Mouse (Mus musculus) hindbrain, embryonic 14.5 days (tissue): ENCODE data around the gene Tmem132d. TPM values are rescaled to one million over a fixed set of nuclear protein-coding genes. Genes with fewer than 3 reads are reported as not detected.

ENCODE experiments used
- ATAC-seq: fragments of 200-750 bp; cut with Nextera tagmentation; 2 replicates; pipeline ENCODE4 v1.8.0; 2017; ENCODE audit warnings: moderate number of reproducible peaks, mild to moderate bottlenecking, moderate TSS enrichment, moderate library complexity; ENCODE audit not compliant: low FRiP score
- DNase-seq: peaks from one replicate; pipeline ENCODE4 v3.0.0-alpha.2; 2015; ENCODE audit warnings: low spot score
- H3K27ac ChIP-seq: fragments of 300-500 bp; sonication (generic); 2 replicates; pipeline ENCODE4 v1.5.1; 2014; ENCODE audit warnings: mild to moderate bottlenecking, moderate library complexity
- H3K27me3 ChIP-seq: fragments of 300-500 bp; sonication (generic); 2 replicates; pipeline ENCODE4 v1.6.1; 2014; ENCODE audit warnings: mild to moderate bottlenecking, low read length, mixed read lengths; ENCODE audit not compliant: control insufficient read depth, insufficient read depth
- H3K36me3 ChIP-seq: fragments of 300-500 bp; sonication (generic); replicated peaks from 2 replicates; pipeline ENCODE4 v1.6.1; 2014; ENCODE audit not compliant: control insufficient read depth, insufficient read depth
- H3K4me1 ChIP-seq: fragments of 300-500 bp; sonication (generic); replicated peaks from 2 replicates; pipeline ENCODE4 v1.6.1; 2014; ENCODE audit warnings: antibody characterized with exemption, low read length, mixed read lengths; ENCODE audit not compliant: control insufficient read depth, insufficient read depth
- H3K4me2 ChIP-seq: fragments of 300-500 bp; sonication (generic); replicated peaks from 2 replicates; pipeline ENCODE4 v1.6.1; 2014; ENCODE audit warnings: mild to moderate bottlenecking, moderate library complexity
- H3K4me3 ChIP-seq: fragments of 300-500 bp; sonication (generic); replicated peaks from 2 replicates; pipeline ENCODE4 v1.5.1; 2014; ENCODE audit warnings: mild to moderate bottlenecking, low read length
- H3K9ac ChIP-seq: fragments of 300-500 bp; sonication (generic); 2 replicates; pipeline ENCODE4 v1.6.1; 2014
- H3K9me3 ChIP-seq: fragments of 300-500 bp; sonication (generic); 2 replicates; pipeline ENCODE4 v1.6.1; 2016; ENCODE audit warnings: low read length; ENCODE audit not compliant: control insufficient read depth
- WGBS: fragments of 180-500 bp; shearing (Covaris S2); extraction: QIAGEN DNeasy Blood & Tissue Kit; methylation state at CpG from one replicate; pipeline ENCODE4 v1.1.7; 2014; 5-methylcytosine and 5-hydroxymethylcytosine counted together
- polyA plus RNA-seq: library from polyadenylated mRNA; unstranded; fragments of >200 nt; fragmentation: Nextera tagmentation; extraction: Ambion mirVana; gene quantifications from 2 replicates; pipeline ENCODE4 v1.2.1, GENCODE M21; 2014

Tmem132d gene
- polyA plus RNA-seq, 1 experiment from 2014 or later, result 4.5 TPM

DNA sequence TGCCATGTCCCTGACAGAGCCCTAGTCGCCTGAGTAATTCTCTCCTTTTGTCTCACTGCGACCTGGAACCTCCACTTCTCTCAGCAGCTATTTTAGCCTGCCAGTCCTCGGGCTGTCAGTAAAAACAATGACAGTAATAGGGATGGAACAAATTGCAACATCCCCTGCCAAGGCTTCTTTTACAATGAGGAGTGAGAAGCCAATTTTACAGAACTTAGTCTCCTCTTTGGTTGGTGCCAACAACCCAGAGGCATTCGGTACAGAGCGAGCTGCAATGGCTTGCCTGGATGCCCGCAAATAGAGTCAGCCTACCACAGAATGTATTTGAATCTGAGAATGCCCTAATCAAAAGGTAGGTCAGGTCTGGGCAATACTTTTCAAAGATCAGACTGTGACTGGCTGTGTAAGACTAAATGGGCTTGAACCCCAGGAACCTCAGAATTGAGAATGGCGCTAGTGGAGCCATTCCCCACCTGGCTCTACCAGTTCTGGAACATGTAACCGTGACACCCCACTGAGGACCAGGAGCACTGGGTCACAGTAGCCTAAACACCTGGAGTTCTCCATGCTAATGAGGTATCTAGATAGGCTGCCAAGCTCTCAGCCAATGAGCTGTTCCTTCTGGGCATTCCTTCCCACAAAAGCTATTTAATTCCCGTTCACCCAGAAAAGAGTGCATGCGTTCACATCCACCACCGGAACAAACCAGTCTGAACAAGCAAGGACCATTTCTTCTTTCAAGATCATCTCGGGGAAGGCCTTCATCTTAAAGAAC lies 273.8 kb downstream of the Tmem132d start:
- WGBS, result 57% methylated on average over 12 of the region's 12 CpGs
- Histone ChIP-seq H3K9ac (no peak overlapping the region), H3K27me3 (no peaks in the 10 kb centered on the region), H3K27ac (no peak overlapping the region), H3K4me3 (no peak overlapping the region), H3K4me1 (no peaks in the 10 kb centered on the region), H3K9me3 (no peaks in the 10 kb centered on the region), H3K36me3 (no peaks in the 10 kb centered on the region), H3K4me2 (no peak overlapping the region)
- ATAC-seq (no peak), DNase-seq (no peak)

DNA sequence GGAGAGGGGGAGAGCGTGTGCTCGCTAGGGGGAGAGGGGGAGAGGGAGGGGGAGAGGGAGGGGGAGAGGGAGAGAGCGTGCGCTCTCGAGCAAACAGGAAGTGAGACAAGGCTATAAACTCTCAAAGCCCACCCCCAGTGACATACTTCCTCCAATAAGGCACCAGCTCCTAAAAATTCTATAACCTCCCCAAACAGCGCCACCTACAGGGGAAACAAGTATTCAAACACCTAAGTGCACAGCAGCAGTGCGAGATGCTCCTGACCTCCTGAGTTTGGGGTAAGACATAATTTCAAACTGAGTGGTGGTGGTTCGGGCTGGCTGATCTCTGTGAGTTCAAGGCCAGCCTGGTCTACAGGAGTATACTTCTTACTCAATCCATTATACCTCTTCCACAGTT lies 281.4 kb downstream of the Tmem132d start:
- Histone ChIP-seq H3K9ac (no peak overlapping the region), H3K36me3 (no peaks in the 10 kb centered on the region), H3K4me3 (no peak overlapping the region), H3K27ac (no peak overlapping the region), H3K27me3 (no peaks in the 10 kb centered on the region), H3K4me2 (no peak overlapping the region), H3K4me1 (no peaks in the 10 kb centered on the region), H3K9me3 (no peaks in the 10 kb centered on the region)
- DNase-seq (no peak), ATAC-seq (no peak)
- WGBS, result 87% methylated on average over 8 of the region's 8 CpGs

DNA sequence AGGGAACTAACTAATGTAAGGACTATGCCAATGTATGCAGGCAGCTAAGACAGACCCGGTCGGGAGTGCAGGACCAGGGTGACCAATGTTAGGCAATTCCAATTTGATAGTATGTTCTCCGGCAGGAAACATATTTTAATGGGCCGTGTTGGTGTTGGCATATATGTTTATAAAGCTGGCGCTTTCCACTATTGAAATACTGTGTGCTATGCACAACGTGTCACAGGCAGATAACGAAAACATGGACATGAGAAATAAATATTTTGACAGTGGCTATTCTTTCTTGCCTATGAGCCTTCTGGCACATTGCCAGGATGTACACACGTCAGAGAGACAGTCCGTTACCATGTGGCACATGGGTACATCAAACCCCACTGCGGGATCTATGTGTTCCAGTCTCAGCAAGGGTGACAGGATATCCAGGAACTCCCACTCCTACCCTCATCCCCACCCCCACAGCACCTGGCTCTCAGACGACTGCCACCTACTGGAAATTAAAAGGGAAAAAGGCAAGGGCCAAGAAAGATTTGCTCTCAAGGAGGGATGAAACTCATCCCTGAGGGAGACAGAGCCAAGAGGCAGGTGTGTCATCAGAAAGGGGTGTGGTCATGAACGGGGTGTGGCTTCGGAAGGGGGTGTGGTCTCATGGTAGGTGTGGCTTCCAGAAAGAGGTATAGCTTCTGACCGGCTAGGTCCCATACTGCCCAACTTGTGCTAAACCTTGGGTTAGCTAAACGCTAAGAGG lies 285.8 kb downstream of the Tmem132d start:
- Histone ChIP-seq H3K4me3 (no peak overlapping the region), H3K4me2 (no peak overlapping the region), H3K36me3 (no peaks in the 10 kb centered on the region), H3K27me3 (no peaks in the 10 kb centered on the region), H3K9ac (no peak overlapping the region), H3K27ac (no peak overlapping the region), H3K4me1 (no peaks in the 10 kb centered on the region), H3K9me3 (no peaks in the 10 kb centered on the region)
- WGBS, result 84% methylated on average over 15 of the region's 15 CpGs
- DNase-seq (no peak), ATAC-seq (no peak)

DNA sequence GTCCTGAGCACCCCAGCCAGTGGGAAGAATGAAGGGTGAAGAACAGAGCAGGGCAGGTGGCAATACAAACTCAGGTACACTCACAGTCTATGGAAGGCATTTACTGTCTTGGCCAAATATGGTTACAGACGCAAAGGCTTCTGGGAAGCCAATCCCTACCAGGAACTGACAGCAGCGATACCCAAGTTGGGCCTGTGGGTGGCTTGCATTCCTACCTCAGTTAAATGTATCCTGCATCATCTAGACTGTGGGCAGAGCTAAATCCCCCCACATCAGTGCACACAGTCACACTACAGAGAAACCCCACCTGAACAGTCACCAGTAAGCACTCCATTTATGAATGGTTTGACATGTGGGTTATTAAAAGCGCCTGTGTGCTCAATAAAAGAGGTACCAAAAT lies 288.1 kb downstream of the Tmem132d start:
- H3K4me2 ChIP-seq, result no peak overlapping the region
- H3K27me3 ChIP-seq, result no peaks in the 10 kb centered on the region
- H3K36me3 ChIP-seq, result no peaks in the 10 kb centered on the region
- H3K27ac ChIP-seq, result no peak overlapping the region
- no peak overlapping the region for H3K4me3 ChIP-seq
- WGBS, result 98% methylated on average over 3 of the region's 3 CpGs
- ATAC-seq (no peak), DNase-seq (no peak)
- H3K9ac ChIP-seq, result no peak overlapping the region
- no peaks in the 10 kb centered on the region for H3K4me1 ChIP-seq
- no peaks in the 10 kb centered on the region for H3K9me3 ChIP-seq

DNA sequence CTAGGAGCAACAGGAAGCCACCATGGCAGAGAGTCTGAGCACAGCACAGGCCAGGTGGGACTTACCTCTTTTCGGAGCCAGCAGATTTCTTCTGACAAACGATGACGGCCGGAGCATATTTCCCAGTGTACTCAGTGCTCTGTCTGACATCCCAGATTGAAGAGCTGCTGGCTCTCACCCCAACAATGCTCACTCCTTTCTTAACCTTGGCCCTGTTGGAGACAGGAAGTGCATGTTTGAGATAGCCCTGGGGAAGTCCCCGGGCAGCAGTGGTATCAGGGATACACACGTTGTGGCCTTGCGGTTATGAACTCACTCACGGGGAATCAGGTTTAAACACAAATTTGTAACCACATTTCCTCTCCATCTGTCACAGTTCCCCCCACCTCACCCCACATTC lies 296.1 kb downstream of the Tmem132d start:
- no peaks in the 10 kb centered on the region for H3K4me1 ChIP-seq
- H3K36me3 ChIP-seq, result no peaks in the 10 kb centered on the region
- ATAC-seq (no peak), DNase-seq (no peak)
- 77% methylated on average over 8 of the region's 8 CpGs for WGBS
- no peak overlapping the region for H3K27ac ChIP-seq
- no peak overlapping the region for H3K9ac ChIP-seq
- H3K27me3 ChIP-seq, result no peaks in the 10 kb centered on the region
- no peaks in the 10 kb centered on the region for H3K9me3 ChIP-seq
- no peak overlapping the region for H3K4me2 ChIP-seq
- H3K4me3 ChIP-seq, result no peak overlapping the region

DNA sequence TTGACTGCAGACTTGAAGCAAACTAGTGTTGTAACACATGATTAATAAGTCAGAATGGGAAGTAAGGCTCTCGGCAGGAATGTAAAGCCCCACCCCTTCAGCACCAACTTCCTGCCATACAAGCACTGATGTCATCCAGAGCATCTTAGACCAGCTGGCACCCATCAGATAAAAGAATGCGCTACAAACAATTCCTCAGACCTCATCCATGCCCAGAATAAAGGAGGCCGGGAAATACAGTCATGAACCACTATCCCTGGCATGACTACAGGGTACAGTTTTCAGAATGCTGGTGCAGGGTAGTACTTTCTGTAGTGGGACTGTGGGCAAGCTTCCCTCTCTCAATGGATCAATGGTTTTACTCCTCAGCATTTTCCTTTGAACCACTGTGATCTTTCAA lies 310.2 kb downstream of the Tmem132d start:
- Histone ChIP-seq H3K36me3 (no peaks in the 10 kb centered on the region), H3K4me2 (no peak overlapping the region), H3K27me3 (no peaks in the 10 kb centered on the region), H3K27ac (no peak overlapping the region), H3K9ac (no peak overlapping the region), H3K9me3 (no peaks in the 10 kb centered on the region), H3K4me1 (no peaks in the 10 kb centered on the region), H3K4me3 (no peak overlapping the region)
- 91% methylated on average over 3 of the region's 3 CpGs for WGBS
- no peak for DNase-seq
- no peak for ATAC-seq

DNA sequence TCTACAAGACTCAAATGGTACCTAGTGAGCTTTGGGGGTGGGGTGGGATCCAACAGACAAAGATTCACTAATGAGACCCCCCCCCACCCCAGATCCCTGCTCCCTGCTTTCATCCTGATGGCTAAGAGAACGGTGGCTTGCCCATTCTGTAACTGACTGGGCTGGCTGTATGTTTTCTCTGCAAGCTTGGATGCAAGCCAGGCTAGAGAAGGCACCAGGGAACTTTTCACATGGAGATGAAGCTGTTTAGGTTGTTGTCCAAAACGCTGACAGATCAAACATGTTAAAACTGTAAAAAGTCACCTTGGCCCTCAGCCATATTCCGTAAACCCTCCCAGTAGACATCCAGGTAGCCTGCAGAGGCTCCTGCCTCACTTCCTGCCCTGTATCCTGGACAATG lies 313.7 kb downstream of the Tmem132d start:
- H3K27ac ChIP-seq, result no peak overlapping the region
- no peaks in the 10 kb centered on the region for H3K4me1 ChIP-seq
- no peak overlapping the region for H3K4me2 ChIP-seq
- WGBS, result 50% methylated on average over 3 of the region's 3 CpGs
- no peak overlapping the region for H3K9ac ChIP-seq
- H3K4me3 ChIP-seq, result no peak overlapping the region
- no peaks in the 10 kb centered on the region for H3K27me3 ChIP-seq
- no peaks in the 10 kb centered on the region for H3K36me3 ChIP-seq
- no peaks in the 10 kb centered on the region for H3K9me3 ChIP-seq
- DNase-seq (peak; percentile 46), ATAC-seq (no peak)

DNA sequence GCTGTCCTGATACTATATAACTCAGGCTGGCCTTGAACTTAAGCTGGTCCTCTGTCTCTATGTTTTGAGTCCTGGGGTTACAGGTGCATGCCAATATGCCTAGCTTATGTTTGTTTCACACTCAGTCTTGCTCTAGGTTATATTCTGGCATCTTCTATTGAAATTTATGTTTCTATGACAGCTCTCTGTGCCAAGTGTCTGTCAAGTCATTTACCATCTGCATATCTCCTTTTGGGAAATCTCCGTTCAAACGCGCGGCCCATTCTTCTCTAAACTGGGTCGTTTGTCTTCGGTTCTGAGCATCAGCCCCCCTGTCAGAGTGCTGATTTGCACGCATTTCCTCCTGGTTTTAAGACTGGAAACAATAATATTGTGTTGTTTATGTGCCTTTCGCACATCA lies 319.8 kb downstream of the Tmem132d start:
- 72% methylated on average over 8 of the region's 8 CpGs for WGBS
- no peak for DNase-seq

DNA sequence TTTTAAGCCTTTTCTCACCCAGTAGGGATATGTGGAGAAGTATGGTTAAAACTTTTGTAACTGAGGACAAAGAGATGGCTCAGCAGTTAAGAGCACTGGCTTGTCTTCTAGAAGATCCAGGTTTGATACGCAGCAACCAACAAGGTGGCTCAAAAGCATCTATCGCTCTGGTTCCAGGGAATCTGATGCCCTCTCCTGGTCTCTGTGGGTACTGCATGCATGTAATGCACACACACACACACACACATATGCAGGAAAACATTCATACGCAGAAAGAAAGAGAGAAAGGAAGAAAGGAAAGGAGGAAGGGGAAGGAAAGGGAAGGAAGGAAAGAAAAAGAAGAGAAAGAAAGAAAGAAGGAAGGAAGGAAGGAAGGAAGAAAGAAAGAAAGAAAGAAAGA lies 320.4 kb downstream of the Tmem132d start:
- Histone ChIP-seq H3K4me1 (no peaks in the 10 kb centered on the region), H3K27ac (no peak overlapping the region), H3K4me3 (no peak overlapping the region), H3K4me2 (no peak overlapping the region), H3K9me3 (0 out of 2 replicates have a peak, but pooled peaks cover 4% of the 10 kb centered on the region), H3K36me3 (no peaks in the 10 kb centered on the region), H3K27me3 (no peaks in the 10 kb centered on the region), H3K9ac (no peak overlapping the region)
- no peak for ATAC-seq
- DNase-seq, result no peak
- 98% methylated on average over 3 of the region's 3 CpGs for WGBS

More for the DNA sequence above, 319.8 kb downstream of the Tmem132d start:
- Histone ChIP-seq H3K36me3 (no peaks in the 10 kb centered on the region), H3K4me3 (no peak overlapping the region), H3K9me3 (0 out of 2 replicates have a peak, but pooled peaks cover 4% of the 10 kb centered on the region), H3K27me3 (no peaks in the 10 kb centered on the region), H3K4me1 (no peaks in the 10 kb centered on the region), H3K27ac (no peak overlapping the region), H3K4me2 (no peak overlapping the region), H3K9ac (no peak overlapping the region)
- ATAC-seq, result no peak
